Mouse (Mus musculus) urinary bladder, postnatal 36 days (tissue): ENCODE measurements around the gene Cutal.

Experiments
- DNase-seq, 2 experiments: peaks; one replicate each; pipeline ENCODE4 v3.0.0; 2022; ENCODE audit warnings: low spot score in 2 of 2, mixed read lengths in 1 of 2

Cutal gene

GRCm38 (mm10) chr2:34914823-34915082, 40.6 kb downstream of the Cutal start:
- no peak for DNase-seq

GRCm38 (mm10) chr2:34915103-34915502, 40.9 kb downstream of the Cutal start:
- no peak for DNase-seq

GRCm38 (mm10) chr2:34920144-34920543, 45.9 kb downstream of the Cutal start:
- no peak for DNase-seq

GRCm38 (mm10) chr2:34922729-34923128, 48.5 kb downstream of the Cutal start:
- DNase-seq = no peak

GRCm38 (mm10) chr2:34927320-34927719, 53.1 kb downstream of the Cutal start:
- DNase-seq = no peak

GRCm38 (mm10) chr2:34937460-34937859, 63.3 kb downstream of the Cutal start:
- no peak for DNase-seq

GRCm38 (mm10) chr2:34938269-34939208, 64.3 kb downstream of the Cutal start:
- DNase-seq = peak in 1 of 2 experiments; percentile 17

- no peak for DNase-seq
Observed at GRCm38 (mm10) chr2:34940246-34940645, 66.0 kb downstream of the Cutal start.

- no peak for DNase-seq
Observed at GRCm38 (mm10) chr2:34941061-34941675, 67.0 kb downstream of the Cutal start.
